Mouse (Mus musculus): Measurements from ENCODE around the gene Xrcc5. TPM values are rescaled to one million over a fixed set of nuclear protein-coding genes. Genes with fewer than 3 reads are reported as not detected.

The Xrcc5 gene
- total RNA-seq, 2 experiments from 2014 or later = 12.5 to 13.8 TPM

DNA sequence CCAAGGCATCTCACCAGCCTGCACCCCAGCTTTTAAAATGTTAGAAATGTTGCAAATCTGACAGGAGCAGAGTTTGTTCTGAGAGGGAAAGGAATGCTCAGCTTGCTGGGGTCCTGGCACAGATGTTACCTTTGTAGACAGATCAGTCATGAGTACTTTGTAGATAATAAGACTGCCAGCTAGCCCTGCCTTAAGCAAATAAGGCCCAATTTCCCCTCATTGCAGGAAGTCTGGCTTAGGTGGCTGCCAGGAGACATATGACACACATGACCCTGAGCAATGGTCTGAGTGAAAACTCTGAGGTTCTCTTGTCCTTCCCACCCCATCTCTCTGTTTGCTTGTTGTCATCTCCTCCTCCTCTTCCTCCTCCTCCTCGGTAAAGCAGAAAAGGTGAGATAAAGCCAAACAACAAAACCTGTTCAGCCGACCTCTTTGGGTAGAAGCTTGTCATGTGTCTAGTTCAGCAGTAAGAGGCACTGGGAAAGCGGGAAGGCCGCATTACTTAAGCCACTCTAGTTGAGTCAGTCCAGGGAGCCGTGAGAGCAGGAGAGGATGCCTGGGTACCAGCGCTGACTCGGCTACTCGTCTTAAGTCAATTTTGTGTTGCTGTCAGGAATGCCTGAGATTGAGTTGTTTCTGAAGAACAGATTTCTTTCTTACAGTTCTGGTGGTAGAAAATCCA, 92.6 kb downstream of the Xrcc5 start:
- no peak for DNase-seq

DNA sequence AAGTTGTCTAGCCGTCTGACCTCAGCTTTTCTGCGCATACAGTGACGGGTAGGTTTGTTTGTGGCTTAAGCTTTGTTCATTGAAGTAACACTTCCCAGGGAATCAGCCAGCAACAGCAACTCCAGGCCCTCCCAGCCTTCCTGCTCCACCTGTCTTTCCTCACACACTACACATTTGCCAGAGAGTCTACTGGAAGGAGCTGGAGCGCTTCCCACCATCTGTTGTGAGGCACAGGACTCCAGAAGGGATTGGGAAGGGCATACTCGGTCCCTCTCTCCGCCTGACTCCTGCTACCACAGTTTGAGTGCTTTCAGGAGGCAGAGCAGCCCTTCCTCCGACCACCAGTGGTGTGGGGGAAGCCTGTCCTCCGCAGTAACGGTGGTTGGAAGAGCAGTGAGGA, 93.4 kb downstream of the Xrcc5 start:
- DNase-seq = no peak

DNA sequence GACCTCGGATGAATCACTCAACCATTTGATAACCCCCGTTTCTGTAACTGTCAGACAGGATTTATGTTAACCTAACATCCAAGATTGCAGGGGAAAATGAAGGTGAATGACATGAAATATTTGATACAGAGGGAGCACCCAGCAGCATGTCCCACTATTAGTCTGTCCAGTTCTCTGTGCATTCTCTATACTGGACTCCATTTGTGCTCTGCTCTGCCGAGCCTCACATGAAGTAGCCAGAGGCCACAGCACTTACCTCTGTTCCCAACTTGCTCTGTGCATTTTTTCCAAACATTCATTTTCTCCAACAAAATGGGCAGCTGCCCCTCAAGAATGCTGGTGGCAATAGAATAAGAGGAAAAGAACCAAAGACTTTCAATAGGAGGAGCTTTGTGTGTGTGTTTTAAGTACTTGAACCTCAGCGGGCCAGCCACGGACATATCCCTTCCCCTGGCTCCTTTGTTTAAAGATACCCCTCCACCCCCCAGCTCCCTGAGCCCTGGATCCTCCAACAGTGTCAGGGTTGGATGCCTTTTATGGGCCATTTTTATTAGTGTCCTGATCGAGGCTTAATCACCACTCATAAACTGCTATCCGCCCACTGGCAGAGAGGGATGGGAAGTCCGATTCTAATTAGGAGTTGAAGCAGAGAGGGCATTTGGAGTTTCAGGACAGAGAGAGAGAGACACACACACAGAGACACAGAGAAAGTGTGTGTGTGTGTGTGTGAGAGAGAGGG, 94.3 kb downstream of the Xrcc5 start:
- no peak for DNase-seq

DNA sequence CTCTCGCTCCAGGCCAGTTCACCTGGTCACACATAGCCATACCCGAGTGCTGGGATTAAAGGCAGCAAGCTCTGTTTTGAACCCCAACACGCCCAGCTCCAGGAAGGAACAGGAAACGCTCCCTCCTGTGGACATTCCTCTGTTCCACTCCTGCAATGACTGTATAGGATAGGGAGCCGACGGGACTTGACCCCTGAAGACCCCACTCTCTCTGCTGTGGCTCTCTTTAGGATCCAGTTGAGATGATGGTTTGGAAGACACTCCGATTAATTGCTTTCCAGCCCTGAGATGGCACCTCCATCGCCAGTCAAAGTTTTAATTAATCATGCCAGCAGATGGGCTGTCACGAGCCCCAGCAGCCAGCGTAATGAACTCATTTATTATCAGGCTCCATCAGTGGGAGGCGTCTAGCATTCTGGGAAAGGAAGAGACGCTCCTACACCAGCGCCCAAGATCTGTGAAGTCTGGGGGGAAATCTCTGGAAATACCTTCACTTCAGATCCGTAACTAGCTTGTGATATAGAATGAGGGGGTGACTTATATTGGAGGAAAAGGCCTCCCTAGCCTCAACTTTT, 99.4 kb downstream of the Xrcc5 start:
- DNase-seq = no peak

DNA sequence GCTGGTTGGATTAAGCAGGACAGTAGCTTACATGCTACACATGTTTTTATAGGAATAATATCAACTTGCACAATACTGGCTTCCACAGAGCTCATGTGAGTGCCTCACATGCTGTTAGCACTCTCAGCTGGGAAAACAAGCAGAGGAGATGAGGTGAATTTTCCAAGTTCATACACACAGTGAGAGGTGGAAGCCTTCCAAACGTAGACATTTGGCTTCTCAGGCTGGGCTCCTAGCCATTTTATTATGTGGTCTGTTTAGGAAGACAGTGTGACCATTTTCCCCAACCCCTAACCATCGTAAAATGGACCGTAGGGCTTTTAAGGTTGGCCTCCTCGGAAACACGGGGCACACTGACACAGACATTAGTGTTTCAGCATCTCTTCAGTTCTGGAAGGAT, 102.7 kb downstream of the Xrcc5 start:
- DNase-seq = no peak

DNA sequence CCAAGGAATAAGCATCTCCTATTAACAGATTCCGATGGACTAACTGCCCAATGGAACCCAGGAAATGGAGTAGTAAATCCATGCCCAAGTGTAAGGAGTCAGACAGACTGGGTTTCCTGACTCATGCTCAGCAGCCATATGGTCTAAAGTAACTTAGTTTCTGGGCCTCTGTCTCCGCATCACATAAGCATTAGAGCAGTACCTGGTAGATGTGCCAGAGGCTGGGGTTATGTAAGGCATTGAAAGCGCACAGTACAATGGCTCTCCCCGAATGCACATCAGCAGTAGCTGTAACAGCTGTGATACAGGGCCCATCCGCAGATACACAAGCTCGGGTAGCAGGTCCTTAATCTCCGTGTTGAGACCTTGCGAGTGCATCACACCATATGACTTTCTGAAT, 103.9 kb downstream of the Xrcc5 start:
- DNase-seq = peak in 1 of 2 experiments; percentile 20

DNA sequence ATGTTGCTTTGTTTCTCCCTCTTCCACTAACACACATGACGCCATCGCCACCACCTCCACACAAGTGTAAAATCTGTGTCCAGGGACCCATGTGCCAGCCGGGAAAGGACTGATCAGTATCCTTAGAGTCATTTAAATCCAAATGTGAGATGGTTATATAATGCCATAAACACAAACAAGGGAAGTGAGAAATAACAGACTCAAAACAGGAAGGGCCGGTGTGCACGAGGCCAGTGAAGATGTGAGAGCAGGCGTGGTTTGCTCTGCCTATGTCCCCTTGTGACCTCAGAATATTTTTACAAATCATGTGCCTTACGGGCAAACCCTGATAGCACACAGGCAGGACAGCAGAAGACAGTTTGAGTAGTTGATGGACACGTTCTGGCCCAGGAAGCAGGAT, 106.0 kb downstream of the Xrcc5 start:
- DNase-seq = no peak

DNA sequence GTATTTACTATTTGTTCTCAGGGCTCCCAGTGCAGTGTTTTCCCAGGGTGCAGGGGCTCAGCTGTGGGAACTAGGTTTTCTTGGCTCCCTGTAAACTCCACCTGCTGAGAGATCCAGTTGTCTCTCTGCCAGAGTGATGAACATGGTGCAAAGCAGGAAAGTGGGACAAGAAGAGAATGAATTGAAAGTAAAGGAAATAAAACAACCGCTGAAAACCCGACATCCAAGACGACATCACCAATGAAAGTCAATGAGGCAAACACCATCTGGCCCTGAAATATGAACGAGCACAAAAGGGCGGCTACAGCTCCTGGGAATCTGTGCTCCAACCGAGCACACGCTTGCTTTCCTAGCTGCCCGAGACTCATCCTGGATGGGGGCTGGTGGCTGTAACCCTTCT, 106.9 kb downstream of the Xrcc5 start:
- peak; percentile 30 to 36 for DNase-seq

DNA sequence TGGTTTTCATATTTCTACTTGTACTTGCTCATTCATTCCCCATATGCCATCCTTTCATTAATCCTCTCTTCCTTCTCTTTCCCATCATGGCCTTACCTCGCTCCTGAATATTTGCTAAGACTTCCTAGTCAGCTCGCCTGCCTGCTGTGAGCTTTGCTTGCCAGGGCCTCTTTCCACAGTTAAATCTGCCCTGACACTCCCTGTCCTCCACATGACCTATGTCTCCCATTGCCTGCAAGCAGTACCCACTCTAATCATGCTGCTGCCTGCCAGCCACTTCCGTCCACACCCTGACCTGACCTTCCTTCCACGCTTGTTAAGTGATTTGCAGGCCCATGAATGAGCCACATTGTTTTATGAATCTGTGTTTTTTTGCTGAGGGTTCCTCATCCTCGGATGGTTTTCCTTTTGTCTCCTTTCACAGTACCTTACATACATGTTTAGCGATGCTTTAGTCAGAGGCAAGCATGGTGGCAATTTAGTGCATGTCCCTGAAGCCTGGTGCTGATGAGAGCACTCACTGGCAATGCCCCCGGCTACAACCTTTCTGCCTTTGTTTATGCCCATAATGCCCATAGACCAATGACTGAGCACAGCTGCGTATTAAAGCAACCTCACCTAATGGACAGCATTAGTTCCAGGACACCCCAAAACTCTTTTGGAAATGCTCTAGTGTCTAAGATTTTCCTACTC, 107.5 kb downstream of the Xrcc5 start:
- DNase-seq = no peak

DNA sequence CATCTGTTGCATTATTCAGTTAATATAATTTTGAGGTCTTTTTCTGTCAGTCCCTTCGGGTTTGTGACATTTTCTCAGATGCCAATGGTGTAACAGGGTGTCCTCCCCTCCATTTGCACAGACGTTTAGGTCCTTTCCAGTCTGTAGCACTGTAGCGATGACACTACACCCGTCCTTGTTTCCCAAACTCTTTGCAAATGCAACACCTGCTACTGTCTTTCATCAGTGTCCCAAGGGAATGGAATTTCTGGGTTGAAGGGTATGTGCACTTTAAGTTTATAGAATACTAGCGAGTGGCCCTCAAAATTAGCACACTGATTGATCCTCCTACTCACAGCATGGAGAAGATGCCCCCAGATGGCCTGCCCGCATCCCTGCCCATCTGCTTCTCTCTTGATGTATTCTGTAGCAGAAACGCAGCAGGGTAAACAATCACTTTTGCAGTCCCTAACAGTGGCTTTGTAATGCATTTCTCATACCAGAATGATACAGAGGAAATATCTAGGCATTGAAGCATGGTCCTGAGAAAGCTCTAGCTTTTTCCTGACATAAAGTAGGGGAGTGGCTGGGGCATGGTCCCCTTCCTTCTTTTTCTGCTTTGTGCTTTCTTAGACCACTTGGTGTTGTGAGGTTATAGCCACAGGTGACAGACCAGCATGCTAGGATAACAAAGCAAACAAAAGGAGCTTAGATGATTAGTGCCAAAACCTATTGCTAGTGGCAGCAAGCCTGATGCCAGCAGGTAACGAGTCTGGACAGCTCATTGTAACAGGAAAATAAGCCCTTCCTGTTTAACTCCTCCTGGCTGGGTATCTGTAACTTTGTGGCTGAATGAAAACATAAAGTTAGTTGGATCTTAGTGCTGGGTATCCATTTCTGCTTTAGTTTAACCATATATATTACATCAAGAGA, 111.8 kb downstream of the Xrcc5 start:
- DNase-seq = peak; percentile 28 to 32

DNA sequence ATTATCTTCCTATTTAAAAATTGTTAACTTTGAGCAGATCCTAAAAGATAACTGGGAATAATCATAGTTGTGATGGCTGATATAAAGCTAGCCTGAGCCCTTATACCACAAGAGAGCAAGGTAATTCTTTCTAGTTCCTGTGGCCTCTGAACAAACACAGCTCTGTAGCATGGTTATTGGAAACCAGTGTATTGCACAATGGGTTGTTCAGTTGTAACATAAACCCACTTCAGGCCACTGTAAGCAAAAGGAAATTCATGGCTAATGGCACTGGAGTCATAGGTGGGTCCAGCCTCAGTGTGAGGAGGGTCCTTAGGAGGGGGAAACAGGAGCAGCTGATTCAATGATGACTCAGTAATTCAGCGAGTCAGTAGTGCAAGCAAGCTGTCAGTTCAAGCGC, 113.0 kb downstream of the Xrcc5 start:
- DNase-seq = no peak

DNA sequence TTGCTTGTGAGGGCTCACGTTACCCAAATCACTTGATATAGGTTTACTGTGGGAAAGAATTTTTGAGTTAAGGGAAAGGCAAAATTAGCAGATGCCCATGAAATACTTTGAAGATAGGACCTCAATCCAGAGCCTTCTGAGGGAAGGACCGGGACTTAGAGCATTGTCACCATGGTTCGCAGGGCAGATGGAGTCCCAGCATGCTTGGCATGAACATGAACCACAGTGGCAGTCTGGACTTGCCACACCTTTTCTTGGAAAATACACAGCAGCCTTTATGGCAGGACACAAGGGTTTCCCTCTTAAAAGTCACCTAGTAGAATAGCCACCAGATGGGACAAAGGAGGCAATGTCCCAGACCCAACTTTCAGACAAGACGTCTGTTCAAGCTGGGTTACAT, 114.9 kb downstream of the Xrcc5 start:
- no peak for DNase-seq

DNA sequence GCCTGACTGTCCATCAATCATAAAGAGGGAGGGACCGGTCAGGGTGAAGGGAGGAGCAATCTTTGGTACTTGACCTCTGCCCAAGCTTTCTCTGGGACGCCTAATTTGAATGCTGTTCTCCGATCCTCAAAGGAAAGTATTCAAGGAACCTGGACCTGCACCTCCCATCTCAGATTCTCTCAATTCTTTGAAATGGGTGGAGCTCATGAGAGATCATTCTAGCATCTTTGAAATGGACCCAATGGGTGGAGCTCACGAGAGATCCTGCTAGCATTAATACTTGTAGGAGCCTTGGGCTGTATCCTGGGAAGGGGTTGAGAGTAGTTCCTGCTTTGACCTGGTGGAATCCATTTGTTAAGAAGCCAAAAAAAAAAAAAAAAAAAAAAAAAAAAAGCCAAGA, 119.2 kb downstream of the Xrcc5 start:
- DNase-seq = no peak

DNA sequence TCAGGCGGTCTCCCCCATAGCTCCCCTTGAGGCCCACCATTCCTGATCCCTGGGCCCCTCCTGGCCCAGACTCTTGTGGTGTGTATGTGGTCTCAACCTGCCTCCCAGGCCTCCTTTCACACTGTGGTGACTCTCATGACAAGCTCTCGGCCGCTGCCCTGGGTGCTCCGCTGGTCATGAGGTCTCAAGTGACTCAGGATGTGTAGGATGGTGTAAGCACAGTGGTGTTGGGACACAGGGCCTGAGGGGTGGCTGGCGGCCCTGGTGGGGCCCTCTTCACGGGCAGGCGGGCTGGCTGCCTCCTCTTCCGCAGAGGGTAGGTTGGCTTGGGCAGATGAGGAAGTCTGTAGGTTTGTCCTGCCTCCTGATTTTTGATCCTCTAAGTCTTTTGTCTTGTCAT, 121.3 kb downstream of the Xrcc5 start:
- no peak for DNase-seq

DNA sequence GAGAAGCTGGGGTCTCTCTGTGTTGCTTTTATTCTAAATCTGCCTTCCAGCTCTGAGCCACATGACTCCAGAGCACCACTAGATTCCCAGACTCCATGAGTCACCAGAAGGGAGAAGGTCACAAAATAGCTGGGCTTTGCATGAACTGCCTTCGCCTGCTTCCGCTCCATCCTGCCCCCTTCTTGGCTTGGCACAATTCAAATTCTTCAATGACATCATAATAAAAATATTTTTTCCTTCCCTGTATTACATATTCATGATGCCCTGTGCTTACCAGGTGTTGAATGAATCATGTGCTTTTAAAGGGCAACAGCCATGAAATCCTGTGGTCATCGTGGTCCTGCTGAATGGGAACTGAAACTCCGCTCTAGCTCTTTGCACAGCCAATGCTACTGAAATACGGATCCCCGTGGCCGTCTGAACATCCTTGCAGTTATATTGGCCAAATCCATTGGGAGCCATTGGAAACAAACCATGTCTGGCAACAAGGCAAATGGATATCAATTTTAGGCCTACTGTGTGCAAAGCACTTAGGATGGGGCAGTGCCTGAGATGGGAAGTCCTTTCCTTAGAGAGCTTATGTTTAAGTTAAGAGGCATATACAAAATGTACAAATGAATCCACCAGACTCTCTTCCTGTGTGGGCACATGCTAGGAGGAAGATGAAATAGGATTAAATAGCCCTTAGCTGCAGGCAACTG, 122.0 kb downstream of the Xrcc5 start:
- DNase-seq = no peak

DNA sequence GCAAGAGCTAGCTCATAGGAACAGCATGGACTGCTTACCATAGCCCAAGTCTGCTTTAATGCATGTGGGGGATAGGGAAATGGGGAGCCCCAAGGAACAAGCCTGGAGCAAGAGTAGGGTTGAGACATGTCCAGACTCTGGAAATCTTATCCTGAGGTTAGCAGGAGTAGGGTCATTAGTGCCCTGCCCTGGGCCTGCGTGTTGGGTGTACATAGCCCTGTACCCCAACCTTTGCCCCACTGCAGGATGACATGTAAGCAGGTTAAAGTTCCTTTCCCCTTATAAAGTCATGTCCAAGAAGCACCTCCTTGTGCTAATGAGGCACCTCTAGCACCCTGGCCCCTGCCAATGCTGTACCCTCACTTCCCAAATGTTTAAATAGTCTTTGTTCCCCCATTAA, 125.4 kb downstream of the Xrcc5 start:
- DNase-seq = no peak

DNA sequence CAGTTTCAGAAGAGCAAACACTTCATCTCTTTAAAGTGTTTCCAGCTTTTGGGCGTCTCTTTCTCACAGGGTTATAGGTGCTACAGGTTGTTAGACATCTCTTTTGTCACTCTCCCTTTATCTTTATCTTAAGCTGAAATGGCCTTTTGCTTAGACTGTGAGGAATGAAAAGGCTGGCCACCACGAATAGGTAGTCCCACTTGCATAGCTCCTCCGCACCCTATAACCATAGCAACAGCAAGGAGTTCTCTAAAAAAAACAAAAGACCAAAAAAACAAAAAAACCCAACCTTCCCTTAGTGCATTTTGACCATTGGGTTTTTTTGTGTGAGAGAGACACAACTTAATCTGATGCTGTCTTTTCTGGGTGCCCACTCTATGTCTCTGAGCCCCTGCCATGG, 127.3 kb downstream of the Xrcc5 start:
- DNase-seq = no peak

DNA sequence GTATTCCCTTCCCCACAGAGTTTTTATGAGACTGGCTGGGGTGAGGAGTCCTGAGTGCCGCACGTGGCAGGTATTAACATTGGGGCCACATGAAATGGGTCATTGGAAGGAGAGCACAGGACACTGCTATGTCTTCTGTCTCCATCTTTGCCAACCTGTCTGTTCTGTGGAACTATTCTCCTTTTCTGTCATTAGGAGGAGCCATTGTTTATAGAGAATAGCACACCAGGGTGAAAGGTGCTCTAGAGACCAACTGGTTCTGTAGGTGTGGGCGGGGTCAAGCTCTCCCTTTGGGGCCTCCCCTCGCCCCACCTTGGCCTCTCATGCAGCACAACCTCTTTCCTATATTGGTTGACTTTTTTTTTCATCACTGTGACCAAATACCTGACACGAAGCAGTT, 129.7 kb downstream of the Xrcc5 start:
- DNase-seq = no peak

DNA sequence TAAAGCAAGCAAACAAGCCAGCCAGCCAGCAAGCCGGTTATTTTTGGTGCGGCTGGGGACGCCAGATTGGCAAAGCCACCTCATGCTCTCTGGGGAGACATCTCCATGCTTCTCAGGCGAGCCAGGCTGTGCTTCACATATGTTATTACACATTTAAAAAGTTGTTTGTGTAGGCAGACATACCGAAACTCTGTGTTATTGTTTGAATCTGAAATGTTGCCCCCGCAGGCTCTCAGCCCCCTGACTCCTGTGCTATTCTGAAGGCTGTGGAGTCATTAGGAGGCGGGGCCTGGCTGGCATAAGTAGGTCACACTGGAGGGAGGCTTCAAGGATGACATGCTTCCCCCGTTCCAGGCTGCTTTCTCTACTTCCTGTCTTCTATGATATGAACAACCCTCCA, 131.9 kb downstream of the Xrcc5 start:
- peak; percentile 58 to 66 for DNase-seq

DNA sequence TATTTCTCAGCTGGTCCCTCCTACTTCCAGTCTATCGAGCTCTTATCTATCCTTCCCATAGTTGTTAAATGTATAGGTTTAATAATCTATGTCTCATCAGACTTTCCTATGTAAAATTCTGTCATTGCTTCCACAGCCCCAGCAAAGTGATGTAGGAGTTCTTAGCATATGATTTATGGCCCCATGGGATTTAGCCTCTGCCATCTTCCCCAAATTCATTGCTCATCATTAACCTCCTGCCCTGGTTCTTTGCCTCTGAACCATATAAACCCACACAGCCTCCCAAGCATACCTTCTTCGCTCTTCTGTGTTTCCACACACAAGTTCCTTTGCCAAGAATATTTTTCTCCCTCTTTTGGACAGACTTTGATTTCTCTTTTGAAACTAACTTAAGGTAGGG, 135.5 kb downstream of the Xrcc5 start:
- no peak for DNase-seq
